Mouse (Mus musculus) myocyte (in vitro differentiated cells): ENCODE data around the gene Akt1. TPM values are rescaled to one million over a fixed set of nuclear protein-coding genes. Genes with fewer than 3 reads are reported as not detected.
A peak's percentile ranks its signal among the peaks of the same experiment; 100 is the strongest.

Source experiments
- H3K27me3 ChIP-seq: one replicate; pipeline ENCODE4 v1.6.1; 2011; ENCODE audit not compliant: control insufficient read depth, insufficient read depth, insufficient read length
- H3K36me3 ChIP-seq: one replicate; pipeline ENCODE4 v1.6.1; 2011; ENCODE audit not compliant: control insufficient read depth, insufficient read depth
- H3K4me2 ChIP-seq: one replicate; pipeline ENCODE4 v1.6.1; 2011; ENCODE audit warnings: low read depth, control low read depth
- H3K4me3 ChIP-seq: one replicate; pipeline ENCODE4 v1.5.1; 2011; ENCODE audit warnings: mild to moderate bottlenecking, control low read depth, moderate library complexity
- H3K79me2 ChIP-seq: one replicate; pipeline ENCODE4 v1.6.1; 2011; ENCODE audit not compliant: control insufficient read depth, insufficient read depth
- H3ac ChIP-seq: one replicate; pipeline ENCODE4 v1.6.1; 2011; ENCODE audit not compliant: control insufficient read depth, insufficient read length
- CEBPB ChIP-seq: IDR thresholded peaks from 2 replicates; pipeline ENCODE4 v1.6.1; 2011; ENCODE audit warnings: mild to moderate bottlenecking, moderate library complexity; ENCODE audit not compliant: poor library complexity, insufficient read depth, severe bottlenecking
- E2F4 ChIP-seq: IDR thresholded peaks from one replicate; pipeline ENCODE4 v1.6.1; 2011; ENCODE audit warnings: mild to moderate bottlenecking, control low read depth, moderate library complexity; ENCODE audit not compliant: insufficient read depth
- MAX ChIP-seq: IDR thresholded peaks from one replicate; pipeline ENCODE4 v1.6.1; 2011; ENCODE audit warnings: low read depth, mild to moderate bottlenecking, control low read depth
- MYOD1 ChIP-seq, 3 experiments: IDR thresholded peaks; one replicate each; pipeline ENCODE4 v1.6.1; 2011; ENCODE audit warnings: control low read depth in 2 of 3, low read depth in 2 of 3, mild to moderate bottlenecking in 2 of 3, moderate library complexity in 1 of 3; ENCODE audit not compliant: insufficient read length in 2 of 3, control insufficient read depth in 1 of 3
- MYOG ChIP-seq, 3 experiments: IDR thresholded peaks; one replicate each; pipeline ENCODE4 v1.6.1; 2011; ENCODE audit warnings: control low read depth in 2 of 3, low read depth in 2 of 3, mild to moderate bottlenecking in 2 of 3; ENCODE audit not compliant: insufficient read length in 2 of 3, control insufficient read depth in 1 of 3, insufficient read depth in 1 of 3
- POLR2A ChIP-seq: IDR thresholded peaks from one replicate; pipeline ENCODE4 v1.6.1; 2011; ENCODE audit warnings: low read depth, mild to moderate bottlenecking, control low read depth, moderate library complexity; ENCODE audit not compliant: insufficient read length
- POLR2AphosphoS2 ChIP-seq: IDR thresholded peaks from one replicate; pipeline ENCODE4 v1.6.1; 2011; ENCODE audit warnings: low read depth, control low read depth; ENCODE audit not compliant: insufficient read length
- REST ChIP-seq: IDR thresholded peaks from one replicate; pipeline ENCODE4 v1.6.1; 2011; ENCODE audit warnings: mild to moderate bottlenecking, control low read depth, moderate library complexity; ENCODE audit not compliant: insufficient read depth, insufficient read length
- SRF ChIP-seq: IDR thresholded peaks from one replicate; pipeline ENCODE4 v1.6.1; 2011; ENCODE audit warnings: low read depth; ENCODE audit not compliant: control insufficient read depth, insufficient read length
- TCF12 ChIP-seq: IDR thresholded peaks from one replicate; pipeline ENCODE4 v1.6.1; 2011; ENCODE audit warnings: mild to moderate bottlenecking, control low read depth; ENCODE audit not compliant: poor library complexity, insufficient read depth, severe bottlenecking
- TCF3 ChIP-seq: IDR thresholded peaks from one replicate; pipeline ENCODE4 v1.6.1; 2011; ENCODE audit warnings: low read depth, control low read depth; ENCODE audit not compliant: insufficient read length
- USF1 ChIP-seq: IDR thresholded peaks from one replicate; pipeline ENCODE4 v1.6.1; 2011; ENCODE audit warnings: low read depth, mild to moderate bottlenecking, control low read depth, moderate library complexity
- polyA plus RNA-seq: library from polyadenylated mRNA; unstranded; fragments of >200 nt; fragmentation: generic; extraction: Trizol; gene quantifications from one replicate; pipeline ENCODE4 v1.2.1, GENCODE M21; 2012; ENCODE audit warnings: missing spikeins

Gene Akt1
- polyA plus RNA-seq, 1 experiment = 352 TPM

GRCm38 (mm10) chr12:112661851-112662250 is 12.8 kb downstream of the Akt1 start:
- no peaks in the 10 kb centered on the region for H3K27me3 ChIP-seq

GRCm38 (mm10) chr12:112661327-112661605 is 13.4 kb downstream of the Akt1 start:
- TF ChIP-seq MYOD1 (IDR thresholded peaks at IDR 0.05; ENCODE audit: control insufficient read depth in 1 of 3, insufficient read length in 2 of 3, low read depth in 2 of 3) (no peak), MYOG (IDR thresholded peaks at IDR 0.05; ENCODE audit: control insufficient read depth in 1 of 3, insufficient read depth in 1 of 3, insufficient read length in 2 of 3, low read depth in 2 of 3) (no peak), TCF12 (no peak), POLR2AphosphoS2 (no peak), SRF (no peak), REST (no peak), CEBPB (no peak), TCF3 (no peak), E2F4 (no peak), USF1 (no peak), POLR2A (no peak), MAX (no peak)
- Histone ChIP-seq H3K4me3 (no peak overlapping the region), H3K4me2 (no peak overlapping the region), H3K27me3 (no peaks in the 10 kb centered on the region), H3ac (no peak overlapping the region), H3K36me3 (peaks cover 27% of the 10 kb centered on the region), H3K79me2 (peaks cover 14% of the 10 kb centered on the region)

More at GRCm38 (mm10) chr12:112661851-112662250, 12.8 kb downstream of the Akt1 start:
- no peak overlapping the region for H3K4me3 ChIP-seq
- H3K36me3 ChIP-seq = peaks cover 27% of the 10 kb centered on the region
- no peak overlapping the region for H3ac ChIP-seq
- no peak overlapping the region for H3K4me2 ChIP-seq
- TF ChIP-seq MAX = no peak
- TF ChIP-seq CEBPB = no peak
- TF ChIP-seq E2F4 = no peak
- TF ChIP-seq POLR2AphosphoS2 = no peak
- TF ChIP-seq REST = no peak
- peaks cover 15% of the 10 kb centered on the region for H3K79me2 ChIP-seq

GRCm38 (mm10) chr12:112660576-112661326 is 13.9 kb downstream of the Akt1 start:
- TF ChIP-seq POLR2AphosphoS2 (no peak), USF1 (no peak)

GRCm38 (mm10) chr12:112659109-112659508 is 15.6 kb downstream of the Akt1 start:
- no peaks in the 10 kb centered on the region for H3K27me3 ChIP-seq
- peaks cover 29% of the 10 kb centered on the region for H3K36me3 ChIP-seq

More at GRCm38 (mm10) chr12:112660576-112661326, 13.9 kb downstream of the Akt1 start:
- no peak overlapping the region for H3K4me2 ChIP-seq
- no peaks in the 10 kb centered on the region for H3K27me3 ChIP-seq
- no peak overlapping the region for H3ac ChIP-seq
- H3K79me2 ChIP-seq = peaks cover 14% of the 10 kb centered on the region
- peaks cover 32% of the 10 kb centered on the region for H3K36me3 ChIP-seq
- no peak overlapping the region for H3K4me3 ChIP-seq

GRCm38 (mm10) chr12:112658619-112659018 is 16.1 kb downstream of the Akt1 start:
- no peak overlapping the region for H3K4me2 ChIP-seq
- H3K36me3 ChIP-seq = peaks cover 29% of the 10 kb centered on the region
- TF ChIP-seq USF1 = no peak
- H3K79me2 ChIP-seq = no peaks in the 10 kb centered on the region
- H3ac ChIP-seq = no peak overlapping the region
- no peaks in the 10 kb centered on the region for H3K27me3 ChIP-seq
- no peak overlapping the region for H3K4me3 ChIP-seq

More at GRCm38 (mm10) chr12:112659109-112659508, 15.6 kb downstream of the Akt1 start:
- no peak for TF ChIP-seq POLR2A
- TF ChIP-seq SRF = no peak
- TF ChIP-seq REST = no peak
- no peak for TF ChIP-seq MAX
- TF ChIP-seq TCF12 = no peak
- no peak for TF ChIP-seq POLR2AphosphoS2
- no peak overlapping the region for H3K4me2 ChIP-seq
- H3K4me3 ChIP-seq = no peak overlapping the region
- no peak overlapping the region for H3ac ChIP-seq
- H3K79me2 ChIP-seq = peaks cover 2% of the 10 kb centered on the region

DNA sequence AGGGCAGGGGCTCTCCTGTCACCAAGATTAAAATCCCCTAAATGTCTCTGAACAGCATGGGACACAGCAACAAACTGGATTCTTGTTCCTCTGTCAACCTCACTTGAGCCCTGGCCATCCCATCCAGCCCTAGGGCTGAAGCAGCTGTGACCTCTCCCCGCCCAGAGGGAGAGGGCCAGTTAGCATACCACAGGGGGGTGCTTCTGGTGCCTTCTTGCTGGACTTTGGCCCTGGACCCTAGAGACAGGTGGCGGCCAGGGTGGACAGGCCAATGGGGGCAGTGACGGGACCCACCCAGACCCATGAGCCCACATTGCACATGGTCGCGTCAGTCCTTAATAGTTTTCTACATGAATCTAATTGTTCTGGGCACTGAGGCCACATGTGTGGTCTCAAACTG is 20.6 kb downstream of the Akt1 start:
- no peaks in the 10 kb centered on the region for H3K27me3 ChIP-seq
- peaks cover 19% of the 10 kb centered on the region for H3K36me3 ChIP-seq
- H3K4me3 ChIP-seq = no peak overlapping the region
- no peak overlapping the region for H3K4me2 ChIP-seq
- TF ChIP-seq MAX = no peak
- no peak for TF ChIP-seq POLR2A
- no peak for TF ChIP-seq SRF
- no peak for TF ChIP-seq E2F4
- no peak for TF ChIP-seq USF1
- peak; percentile 81 to 98 (median 81) for TF ChIP-seq MYOG (IDR thresholded peaks at IDR 0.05; ENCODE audit: control insufficient read depth in 1 of 3, insufficient read depth in 1 of 3, insufficient read length in 2 of 3, low read depth in 2 of 3)
- TF ChIP-seq POLR2AphosphoS2 = peak; percentile 50
- peak; percentile 27 to 93 (median 66) for TF ChIP-seq MYOD1 (IDR thresholded peaks at IDR 0.05; ENCODE audit: control insufficient read depth in 1 of 3, insufficient read length in 2 of 3, low read depth in 2 of 3)
- TF ChIP-seq REST = no peak
- peak; percentile 39 for TF ChIP-seq TCF3
- peak; percentile 68 for TF ChIP-seq TCF12
- no peak for TF ChIP-seq CEBPB
- no peak overlapping the region for H3ac ChIP-seq
- H3K79me2 ChIP-seq = peaks cover 2% of the 10 kb centered on the region
